Mouse (Mus musculus): ENCODE results near the gene Arhgap23.

The Arhgap23 gene

DNA sequence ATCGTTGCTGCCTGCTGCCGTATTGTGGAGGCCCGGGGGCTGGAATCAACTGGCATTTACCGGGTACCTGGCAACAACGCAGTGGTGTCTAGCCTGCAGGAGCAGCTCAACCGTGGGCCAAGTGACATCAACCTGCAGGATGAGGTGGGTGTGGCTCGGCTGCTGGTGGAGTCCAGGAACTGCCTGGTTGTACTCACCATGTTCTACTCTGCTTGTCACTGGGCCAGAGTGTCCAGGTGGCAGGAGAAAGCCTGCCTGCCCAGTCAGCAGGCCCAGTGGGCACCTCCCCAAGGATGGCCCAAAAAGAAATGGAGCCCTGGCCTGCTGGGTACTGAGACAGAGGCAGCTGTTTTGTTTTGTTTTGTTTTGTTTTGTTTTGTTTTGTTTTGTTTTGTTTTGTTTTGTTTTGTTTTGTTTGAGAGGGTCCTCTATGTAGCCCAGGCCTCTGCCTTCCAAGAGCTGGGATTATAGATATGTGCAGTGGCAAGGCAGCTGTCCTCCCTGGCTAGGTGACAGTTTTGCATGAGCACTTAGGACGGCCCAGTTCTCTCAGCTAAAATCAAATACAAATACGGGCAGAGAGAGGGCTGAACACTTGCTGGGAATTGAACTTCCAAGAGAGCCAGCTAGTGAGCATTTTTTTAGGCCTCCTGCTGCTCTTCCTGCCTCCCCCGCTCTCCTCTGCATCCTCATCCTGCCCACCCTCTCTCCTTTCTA lies 51.3 kb downstream of the Arhgap23 start:
- no peak for DNase-seq

DNA sequence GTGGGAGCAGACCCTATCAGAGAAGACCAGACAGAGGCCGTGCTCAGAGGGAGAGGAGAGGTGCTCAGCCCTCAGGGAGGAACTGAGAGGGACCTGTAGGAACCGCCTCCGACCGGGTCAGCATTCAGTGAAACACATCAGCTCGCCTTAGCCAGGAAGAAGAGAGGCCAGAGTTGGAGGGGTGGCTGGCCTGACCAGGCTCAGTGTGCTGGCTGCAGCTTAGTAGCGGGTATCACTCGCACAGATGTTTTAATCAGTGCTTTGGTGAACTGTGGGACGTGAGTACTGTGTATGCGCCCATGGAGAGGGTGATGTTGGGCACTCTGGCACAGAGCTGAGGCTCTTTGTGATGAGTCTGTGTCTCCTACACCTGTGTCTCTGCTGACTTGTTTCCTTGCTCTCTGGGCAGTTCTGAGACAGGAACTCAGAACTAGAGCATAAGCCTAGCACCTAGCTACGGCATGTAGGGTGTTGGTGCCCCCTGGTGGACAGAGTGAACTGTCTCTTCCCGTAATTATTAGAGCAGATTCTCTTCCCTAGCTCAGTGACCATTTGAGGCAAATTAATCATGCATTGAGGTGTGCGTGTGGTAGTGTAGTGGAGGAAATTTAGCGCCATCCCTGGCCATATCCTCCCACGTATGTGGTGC lies 53.4 kb downstream of the Arhgap23 start:
- peak; percentile 46 to 57 for DNase-seq

DNA sequence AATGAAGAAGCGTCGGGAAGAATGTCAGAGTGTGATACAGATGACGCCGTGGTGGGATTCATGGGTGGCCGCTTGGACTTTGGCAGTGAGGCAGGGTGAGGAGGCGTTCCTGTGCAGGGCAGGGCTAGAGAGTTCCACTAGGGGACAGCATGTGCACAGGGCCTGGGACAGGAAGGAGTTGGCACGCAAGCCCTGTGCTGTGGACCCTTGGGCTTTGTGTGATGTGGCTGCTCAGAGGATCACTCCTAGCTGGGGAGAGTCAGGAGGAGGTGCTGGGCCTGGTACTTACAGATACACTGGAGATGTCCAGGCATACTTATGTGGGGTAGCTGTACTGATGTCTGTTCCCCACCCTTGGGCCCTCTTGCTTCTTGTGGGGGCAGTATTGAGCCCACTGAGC lies 54.5 kb downstream of the Arhgap23 start:
- no peak for DNase-seq

DNA sequence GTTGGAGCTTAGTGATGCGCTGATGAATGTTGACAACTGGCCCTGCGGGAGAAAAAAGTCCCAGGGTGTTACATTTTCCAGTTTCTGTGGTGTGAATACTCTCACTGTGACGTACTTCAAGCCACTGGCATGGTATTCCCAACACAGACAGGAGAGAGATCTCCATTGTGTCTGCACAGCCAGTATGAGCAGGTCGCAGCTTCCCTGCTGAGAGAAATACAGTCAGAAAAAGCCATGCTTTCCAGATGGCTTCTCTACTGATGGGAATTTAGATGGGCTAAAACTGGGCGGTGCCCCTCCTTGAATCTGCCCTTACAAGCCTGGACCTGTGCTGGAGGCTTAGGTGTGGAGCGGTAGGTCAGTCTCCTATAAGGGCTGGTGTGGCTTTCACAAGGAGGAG lies 55.9 kb downstream of the Arhgap23 start:
- DNase-seq = no peak

DNA sequence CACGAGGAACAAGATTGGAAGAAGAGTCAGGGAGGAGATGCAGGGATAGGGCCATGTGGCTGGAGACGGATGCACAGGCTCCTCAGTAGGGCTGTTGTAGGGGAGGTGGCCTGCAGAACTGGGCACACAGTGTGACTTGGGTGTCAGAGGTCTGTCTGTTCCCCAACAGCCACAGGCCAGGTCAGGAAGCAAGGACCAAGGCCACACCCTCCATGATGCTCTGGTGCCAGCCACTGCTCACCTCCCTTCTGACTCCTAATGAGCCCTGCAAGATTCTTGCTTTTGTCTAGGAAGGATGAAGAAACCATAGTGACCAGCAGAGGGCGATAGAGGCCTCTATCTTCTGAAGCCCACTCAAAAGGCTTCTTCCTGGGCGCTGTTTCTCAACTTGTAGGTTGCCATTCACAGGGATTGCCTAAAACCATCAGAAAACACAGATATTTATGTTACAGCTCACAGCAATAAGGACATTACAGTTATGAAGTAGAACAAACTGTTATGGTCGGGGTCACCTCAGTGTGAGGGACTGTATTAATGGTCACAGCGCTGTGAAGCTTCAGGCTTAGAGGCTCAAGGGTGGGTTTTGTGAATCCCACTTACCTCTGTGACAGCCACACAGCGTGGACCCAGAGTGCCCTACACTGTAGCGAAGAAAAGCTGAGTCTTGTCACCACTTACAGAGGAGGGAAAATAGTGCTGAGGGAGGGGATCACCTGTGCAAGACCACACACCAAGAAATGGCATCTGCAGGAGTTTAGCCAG lies 61.2 kb downstream of the Arhgap23 start:
- DNase-seq = no peak

DNA sequence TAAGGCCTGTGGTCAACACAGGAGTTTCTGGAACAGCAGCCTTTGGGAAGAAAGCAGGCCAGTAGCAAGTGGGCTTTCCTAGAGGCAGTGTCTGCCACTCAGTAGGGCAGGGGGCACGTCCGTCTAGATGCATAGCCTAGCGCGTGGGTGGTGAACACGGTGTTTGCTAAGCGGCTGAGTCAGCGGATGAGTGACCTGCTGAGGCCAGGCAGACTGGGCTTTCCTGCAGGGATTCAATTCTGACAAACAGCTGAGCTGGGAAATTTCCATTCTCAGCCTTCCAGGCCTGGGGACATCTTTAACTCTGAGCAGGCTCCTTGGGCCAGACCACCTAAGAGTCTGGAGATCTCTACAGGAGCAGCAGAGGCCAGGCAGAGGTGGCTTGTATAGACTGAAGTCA lies 62.1 kb downstream of the Arhgap23 start:
- DNase-seq = no peak

DNA sequence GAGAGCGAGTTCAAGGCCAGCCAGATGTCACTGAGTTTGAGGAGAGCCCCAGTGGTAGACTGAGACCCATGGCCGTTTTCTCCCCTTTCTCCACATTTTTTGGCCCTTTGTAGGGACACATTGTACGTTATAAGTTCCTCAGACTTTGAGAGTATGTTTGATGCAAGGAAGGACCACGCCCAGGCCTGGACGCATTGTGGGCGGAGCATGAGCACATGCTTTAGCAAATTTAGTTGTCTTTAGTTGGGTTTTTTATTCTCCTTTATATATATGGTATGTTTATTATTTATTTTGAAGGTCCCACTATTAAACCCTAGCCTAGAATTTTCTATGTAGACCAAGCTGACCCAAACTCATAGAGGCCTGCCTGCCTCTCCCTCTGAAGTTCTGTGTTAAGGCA lies 63.0 kb downstream of the Arhgap23 start:
- no peak for DNase-seq

DNA sequence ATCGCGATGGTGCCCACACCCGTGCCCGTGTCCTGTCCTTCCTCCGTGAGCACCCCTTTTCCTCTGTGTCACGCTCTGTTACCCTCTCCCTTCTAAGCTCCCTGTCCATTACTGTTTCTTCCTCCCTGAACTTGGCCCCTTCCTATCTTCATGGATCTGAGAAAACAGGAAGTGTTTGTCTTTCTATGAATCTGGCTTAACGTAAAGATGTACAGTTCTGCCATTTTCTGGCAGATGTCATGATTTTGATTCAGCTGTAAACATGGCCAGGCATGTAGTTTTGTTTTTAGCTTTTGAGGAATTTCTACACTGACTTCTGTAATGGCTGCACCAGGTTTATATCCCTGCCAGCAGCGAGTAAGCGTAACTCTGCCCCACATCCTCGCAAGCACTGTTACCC lies 63.8 kb downstream of the Arhgap23 start:
- no peak for DNase-seq

DNA sequence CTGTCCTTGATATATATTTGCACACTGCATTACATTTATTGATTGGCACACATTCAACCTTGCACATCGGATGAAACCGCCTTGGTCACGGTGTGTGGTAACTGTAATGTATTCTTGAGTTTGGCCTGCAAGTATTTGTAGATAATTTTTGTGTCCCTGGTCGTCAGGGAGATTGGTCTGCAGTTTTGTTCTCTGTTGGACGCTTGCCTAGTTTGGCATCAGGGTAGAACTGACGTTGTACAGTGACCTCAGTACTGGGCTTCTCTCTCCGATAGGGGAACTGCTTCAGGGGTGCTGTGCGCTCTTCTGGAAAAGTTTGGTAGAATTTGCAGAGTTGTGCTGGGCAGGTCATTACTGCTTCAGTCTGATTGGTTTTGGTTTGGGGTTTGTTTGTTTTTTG lies 64.5 kb downstream of the Arhgap23 start:
- no peak for DNase-seq

DNA sequence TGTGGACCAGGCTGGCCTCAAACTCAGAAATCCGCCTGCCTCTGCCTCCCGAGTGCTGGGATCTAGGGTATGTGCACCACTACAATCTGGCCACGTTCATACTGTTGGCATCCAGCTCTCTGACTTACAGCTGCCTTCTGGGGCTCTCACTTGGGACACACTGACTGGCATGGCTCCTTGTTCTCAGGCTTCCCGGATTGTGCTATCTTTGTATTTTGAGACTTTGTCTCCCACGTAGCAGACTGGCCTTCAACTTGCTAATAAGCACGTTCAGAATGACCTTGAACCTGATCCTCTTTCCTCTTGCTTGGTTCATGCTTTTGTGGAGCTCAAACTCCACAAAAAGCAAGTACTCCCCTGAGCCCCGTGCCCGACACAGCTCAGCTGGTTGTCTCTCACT lies 70.3 kb downstream of the Arhgap23 start:
- no peak for DNase-seq

DNA sequence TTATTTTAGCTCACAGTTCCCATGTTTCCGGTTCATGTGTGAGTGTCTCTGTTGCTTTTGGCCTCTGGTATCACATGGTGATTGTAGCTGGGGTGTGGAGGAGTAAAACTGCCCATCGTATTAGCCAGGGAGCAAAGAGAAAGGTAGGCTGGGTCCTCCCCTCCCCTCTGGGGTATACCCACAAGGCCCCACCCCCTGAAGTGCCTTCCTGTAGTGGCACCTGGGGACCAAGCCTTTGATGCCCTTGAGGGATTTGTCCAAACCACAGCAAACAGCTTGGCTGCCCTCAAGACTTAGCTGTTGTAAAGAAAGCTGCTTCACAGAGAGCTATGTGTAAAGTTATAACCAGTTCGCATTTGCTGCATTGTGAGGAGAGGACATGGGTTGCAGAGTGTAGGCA lies 72.3 kb downstream of the Arhgap23 start:
- no peak for DNase-seq

DNA sequence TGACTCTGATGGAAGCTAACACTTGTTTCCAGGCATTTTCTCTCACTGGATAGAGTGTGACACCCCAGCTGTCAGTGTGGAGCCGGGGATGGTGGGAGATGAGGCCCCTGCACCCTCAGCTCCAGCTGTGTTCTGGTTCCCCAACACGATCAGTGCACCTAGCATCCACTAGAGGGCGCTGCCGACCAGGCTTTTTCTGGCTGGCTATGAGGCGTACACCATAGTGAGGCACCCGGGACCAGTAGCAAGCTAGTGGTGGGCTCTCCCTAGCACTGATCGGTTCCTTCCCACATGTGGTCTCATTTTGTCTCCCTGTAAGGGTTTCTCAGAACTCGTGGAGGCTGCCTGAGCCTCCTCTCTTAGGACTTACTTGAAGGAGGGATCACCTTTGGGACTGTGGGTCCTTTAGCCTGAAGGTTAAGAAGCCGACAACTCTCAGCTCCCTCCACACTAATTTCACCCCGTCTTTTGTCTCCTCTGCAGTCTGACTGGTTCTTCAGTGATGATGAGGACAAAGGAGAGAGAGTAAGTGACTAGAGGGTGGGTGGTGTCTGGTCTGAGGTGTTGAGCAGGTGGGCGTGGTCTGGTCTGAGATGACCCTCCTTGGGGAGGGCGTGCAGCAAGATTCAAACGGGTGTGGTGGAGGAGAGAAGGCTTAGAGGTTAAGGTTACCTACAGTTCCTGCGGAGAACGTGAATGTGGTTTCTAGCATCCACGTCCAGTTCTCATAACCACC lies 74.4 kb downstream of the Arhgap23 start:
- DNase-seq = peak; percentile 62 to 64

DNA sequence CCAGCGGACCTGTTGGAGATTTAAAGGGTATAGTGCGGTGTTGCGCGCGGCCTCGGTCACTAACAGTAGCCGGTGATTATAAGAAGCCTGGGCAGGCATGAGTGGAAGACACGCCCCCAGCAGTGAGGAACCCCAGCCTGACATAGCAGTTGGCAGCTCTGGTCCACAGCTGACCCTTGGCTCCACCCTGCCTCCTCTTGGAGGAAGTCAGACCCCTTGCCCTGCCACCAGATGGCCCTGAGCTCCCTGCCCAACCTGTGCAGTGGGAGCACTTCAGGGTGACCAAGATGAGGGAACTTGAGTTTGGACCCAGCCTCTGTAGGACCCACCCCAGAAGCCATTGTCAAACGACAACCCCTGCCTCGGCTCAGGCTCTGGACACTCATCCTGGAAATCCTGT lies 76.3 kb downstream of the Arhgap23 start:
- no peak for DNase-seq

DNA sequence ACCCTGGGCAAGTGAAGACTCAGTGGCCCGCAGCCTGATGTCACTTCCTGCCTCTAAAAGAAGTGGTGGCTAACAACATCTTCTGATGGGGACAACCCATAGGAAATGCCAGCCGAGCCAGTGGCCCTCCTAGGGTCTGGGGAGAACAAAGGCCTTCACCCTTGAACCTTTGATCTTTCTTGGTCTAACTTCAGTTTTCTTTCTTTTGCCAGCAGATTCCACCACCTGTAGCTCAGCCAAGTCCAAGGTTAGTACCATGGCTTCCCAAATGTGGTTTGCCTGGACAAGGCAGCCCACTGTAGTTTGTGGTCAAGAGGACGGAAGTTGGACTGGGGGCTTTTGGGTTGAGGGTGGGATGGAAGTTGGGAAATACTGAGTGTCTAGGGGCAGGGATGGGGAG lies 77.5 kb downstream of the Arhgap23 start:
- DNase-seq = no peak

DNA sequence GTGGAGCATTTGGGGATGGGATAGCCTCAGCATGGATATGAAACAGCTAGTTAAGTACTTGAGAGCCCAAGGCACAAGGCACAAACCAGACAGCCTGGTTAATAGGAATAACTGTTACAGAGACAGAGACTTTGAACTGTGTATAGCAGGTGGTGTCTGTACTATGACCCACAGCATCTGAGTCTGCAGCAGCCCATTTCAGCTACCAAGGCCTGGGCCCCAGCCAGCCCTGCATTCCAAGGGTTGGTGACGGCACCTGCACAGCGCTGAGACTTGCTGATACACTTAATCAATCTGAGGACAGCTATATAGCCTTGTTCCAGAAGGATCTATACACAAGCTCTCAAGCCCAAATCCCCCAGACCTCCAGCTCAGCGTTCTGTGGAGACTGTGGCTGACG lies 82.2 kb downstream of the Arhgap23 start:
- DNase-seq = no peak

DNA sequence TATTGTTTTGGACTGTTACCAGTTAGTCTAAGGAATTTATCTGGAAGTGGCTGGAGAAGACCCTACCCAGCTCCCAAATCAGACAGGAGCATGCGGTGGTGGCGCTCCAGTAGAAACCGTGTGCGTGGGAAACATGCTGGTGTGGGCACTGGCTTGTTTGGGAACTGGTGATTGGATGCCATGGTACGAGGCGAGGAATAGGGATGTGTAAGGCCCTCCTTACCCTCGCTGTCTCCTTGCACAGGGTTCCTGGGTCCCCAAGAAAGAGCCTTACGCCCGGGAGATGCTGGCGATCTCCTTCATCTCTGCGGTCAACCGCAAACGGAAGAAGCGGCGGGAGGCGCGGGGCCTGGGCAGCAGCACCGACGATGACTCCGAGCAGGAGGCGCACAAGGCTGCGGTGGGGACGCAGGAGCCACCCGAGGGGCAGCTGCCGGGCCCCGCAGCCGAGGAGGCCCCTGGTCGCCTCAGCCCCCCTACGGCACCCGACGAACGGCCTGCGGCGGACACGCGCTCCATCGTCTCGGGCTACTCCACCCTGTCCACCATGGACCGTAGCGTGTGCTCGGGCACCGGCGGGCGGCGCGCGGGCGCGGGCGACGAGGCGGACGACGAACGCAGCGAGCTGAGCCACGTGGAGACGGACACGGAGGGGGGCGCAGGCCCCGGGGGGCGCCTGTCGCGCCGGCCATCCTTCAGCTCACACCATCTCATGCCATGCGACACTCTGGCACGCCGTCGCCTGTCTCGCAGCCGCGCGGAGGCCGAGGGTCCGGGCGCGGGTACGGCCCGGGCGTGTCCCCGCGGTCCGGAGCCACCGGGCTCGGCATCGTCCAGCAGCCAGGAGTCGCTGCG lies 84.8 kb downstream of the Arhgap23 start, which contains the start of gene 4933428G20Rik:
Gene 4933428G20Rik (minus strand): TSS at position 476 of the 855 bp plus-strand sequence.
- DNase-seq = no peak

DNA sequence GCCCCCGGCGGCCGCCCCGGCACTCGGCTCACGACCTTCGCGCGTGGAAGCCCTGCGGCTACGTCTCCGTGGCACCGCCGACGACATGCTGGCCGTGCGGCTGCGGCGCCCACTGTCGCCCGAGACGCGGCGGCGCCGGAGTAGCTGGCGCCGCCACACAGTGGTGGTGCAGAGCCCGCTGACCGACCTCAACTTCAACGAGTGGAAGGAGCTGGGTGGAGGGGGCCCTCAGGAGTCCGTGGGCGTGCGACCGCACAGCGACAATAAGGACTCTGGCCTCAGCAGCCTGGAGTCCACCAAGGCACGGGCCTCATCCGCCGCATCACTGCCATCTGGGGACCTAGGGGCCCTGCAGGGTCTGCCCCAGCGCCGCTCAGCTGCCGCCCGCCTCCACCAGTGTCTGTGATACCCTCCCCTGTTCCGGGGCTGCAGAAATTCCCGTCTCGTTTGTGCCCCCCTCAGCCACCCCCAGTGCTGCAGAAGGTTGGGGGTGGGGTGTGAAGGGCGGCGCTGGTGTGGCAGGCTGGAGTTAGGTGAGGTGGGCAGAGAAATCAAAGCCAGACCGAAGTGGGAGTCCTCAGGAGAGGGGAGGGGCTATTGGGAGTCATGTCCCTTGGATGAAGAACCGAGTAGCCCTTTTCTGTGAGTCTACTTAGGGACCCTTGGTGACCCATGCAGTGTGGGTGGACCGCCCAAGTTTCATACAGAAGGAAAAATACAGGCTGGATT lies 85.6 kb downstream of the Arhgap23 start:
- no peak for DNase-seq

DNA sequence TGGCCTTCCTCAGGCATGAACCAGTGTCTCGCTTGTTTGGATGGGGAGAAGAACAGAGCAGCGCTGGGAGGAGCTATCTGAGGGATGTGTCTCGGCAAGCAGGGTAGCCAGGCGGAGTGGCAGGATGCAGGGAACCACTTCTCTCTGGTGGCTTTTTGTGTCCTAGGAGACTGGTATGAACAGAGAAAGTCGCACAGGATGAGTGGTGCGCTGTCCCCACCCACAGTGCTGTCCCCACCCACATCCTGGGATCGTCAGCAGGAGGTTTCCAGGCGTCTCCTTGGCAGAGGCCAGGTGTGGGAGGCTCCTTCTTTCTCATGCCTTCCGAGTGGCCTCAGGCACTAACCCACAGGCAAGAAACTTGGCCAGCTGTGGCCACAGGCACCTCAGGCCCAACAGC lies 87.0 kb downstream of the Arhgap23 start:
- DNase-seq = no peak

DNA sequence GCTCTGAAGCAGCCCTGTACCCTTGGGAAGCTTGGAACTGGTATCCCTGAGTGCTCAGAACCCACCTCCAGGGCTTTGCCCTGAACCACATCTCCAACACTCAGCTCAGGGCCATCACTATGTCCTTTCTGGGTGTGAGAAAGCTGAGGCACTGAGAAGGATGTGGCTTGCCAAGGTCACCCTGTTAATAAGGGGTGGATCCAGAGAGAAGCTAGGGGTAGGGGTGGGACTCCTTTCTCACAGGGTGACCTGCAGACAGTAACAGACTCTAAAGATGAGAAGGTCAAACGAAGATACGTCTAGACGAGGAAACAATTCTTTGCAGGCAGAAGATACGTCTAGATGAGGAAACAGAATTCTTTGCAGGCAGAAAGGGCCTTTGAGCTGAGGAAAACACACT lies 87.5 kb downstream of the Arhgap23 start:
- DNase-seq = no peak

DNA sequence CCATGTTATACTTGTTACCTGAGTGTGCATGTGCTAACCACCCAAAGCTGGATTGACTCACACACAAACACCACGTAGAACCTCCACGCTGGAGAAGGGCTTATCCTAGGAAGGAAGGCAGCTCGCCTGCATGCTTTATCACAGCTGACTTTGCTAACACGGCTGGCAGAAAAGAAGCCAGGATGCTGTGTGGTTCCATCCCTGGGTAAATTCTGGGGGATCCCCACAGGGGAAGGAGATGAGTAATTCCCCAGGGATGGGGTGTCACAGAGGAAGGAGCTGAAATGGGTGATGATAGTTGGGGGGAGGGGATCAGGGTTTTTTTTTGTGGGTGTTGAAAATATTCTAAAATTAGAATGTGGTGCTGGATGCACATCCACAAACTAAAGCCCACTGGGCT lies 90.5 kb downstream of the Arhgap23 start:
- DNase-seq = no peak

DNA sequence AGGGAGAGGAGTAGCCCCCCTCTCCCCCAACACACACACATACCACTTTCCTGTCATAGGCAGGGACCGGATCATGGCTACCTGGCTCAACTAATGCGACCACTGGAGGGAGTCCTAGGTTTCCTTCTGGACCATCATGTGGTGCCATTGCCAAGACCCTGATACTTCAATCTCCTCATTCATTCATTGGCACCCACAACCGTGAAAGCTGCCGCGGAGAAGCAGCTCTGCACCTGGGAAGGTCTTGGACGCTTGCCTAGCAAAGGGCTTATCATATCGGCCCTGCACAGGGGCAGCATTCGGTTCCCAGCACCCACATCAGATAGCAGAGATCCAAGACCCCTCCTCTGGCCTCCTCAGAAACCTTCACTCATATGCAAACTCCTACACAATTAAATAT lies 91.0 kb downstream of the Arhgap23 start:
- DNase-seq = no peak

DNA sequence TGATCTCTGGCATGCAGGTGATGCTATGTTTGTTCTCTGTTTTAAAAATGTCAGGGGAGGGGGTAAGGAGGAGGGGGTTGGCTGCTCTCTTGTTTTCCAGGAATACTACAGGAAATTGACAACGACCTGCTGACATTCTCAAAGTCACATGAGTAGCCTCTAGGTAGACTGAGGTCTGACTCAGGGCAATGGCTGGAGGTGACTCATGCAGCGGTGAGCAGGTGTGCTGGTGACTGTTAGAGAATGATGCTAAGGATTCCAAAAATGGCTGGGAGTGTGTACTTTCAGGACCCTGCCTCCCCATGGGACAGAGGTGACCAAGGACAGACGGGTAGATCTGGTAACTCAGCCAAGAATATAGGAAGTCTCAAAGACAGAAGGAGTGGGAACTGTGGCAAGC lies 92.9 kb downstream of the Arhgap23 start:
- DNase-seq = no peak

All from thymus, adult 18-20 months (tissue).